Mouse (Mus musculus): Measurements from ENCODE around the gene Chl1. TPM values are rescaled to one million over a fixed set of nuclear protein-coding genes. Genes with fewer than 3 reads are reported as not detected.

The Chl1 gene
- polyA plus RNA-seq, 1 experiment = 104 TPM

DNA sequence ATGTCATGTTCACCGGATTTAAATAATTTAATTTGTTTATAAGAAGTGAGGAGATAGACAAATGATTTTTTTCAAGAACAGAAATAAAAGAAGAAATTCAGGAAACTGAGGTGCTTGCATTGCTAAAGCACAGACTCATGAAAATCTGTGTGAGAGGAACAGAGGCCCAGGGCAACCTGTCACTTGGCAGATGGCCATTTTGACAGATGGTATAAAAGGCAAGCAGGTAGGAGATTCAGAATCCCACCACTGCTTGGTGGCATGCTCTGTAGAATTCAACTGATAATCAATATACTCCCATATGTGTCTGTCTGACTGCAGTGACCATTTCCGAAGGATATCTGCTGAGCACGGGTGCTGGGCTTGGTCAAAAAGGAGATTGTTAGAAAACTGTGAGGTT is 162.7 kb downstream of the Chl1 start:
- peak; percentile 62 for DNase-seq (ENCODE audit: low read depth)
- TF ChIP-seq CTCF (IDR thresholded peaks at IDR 0.05; ENCODE audit: borderline replicate concordance, extremely low read depth, insufficient read depth, insufficient read length) (no peak), POLR2A (IDR thresholded peaks at IDR 0.05; ENCODE audit: borderline replicate concordance, extremely low read depth, insufficient read depth, insufficient read length, poor library complexity, severe bottlenecking) (no peak)

DNA sequence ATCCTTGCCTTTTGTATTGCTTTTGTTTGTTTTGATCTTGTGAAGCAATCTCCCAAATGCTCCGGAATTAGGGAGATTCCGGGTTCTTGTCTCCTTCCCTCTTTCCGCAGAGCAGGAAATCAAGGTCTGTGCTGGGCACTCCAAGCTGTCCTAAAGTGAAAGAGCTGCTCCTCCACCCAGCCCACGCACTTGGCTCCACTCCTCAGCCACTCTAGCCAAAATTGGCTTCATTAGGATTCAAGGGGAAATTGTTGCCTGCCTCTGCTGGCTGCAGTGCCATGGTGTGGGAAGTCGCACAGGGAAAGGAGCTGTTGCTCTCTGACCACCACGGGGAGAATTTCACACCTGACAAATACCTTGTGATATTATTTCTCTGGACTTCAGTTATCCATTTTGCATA is 163.9 kb downstream of the Chl1 start:
- TF ChIP-seq POLR2A (IDR thresholded peaks at IDR 0.05; ENCODE audit: borderline replicate concordance, extremely low read depth, insufficient read depth, insufficient read length, poor library complexity, severe bottlenecking) (no peak), CTCF (IDR thresholded peaks at IDR 0.05; ENCODE audit: borderline replicate concordance, extremely low read depth, insufficient read depth, insufficient read length) (no peak)
- DNase-seq (ENCODE audit: low read depth) = peak; percentile 62

DNA sequence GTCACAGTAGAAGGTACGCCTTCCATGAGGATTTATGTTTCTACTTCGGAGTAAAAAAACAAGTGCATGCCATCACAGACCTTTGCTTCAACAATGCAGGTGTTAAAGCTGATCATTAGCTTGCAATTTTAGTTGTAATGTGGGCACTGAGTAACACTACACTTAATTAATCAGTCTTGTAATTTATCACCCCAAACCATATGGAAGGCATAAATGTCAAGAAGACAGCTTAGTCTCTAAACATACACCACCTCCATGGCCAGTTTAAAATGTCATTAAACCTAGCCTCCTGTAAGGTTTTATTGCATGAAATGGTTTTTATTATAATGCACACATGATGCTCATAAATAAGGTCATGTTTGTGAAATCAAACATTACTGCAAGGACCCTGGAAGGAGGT is 164.8 kb downstream of the Chl1 start:
- no peak for DNase-seq (ENCODE audit: low read depth)
- TF ChIP-seq POLR2A (IDR thresholded peaks at IDR 0.05; ENCODE audit: borderline replicate concordance, extremely low read depth, insufficient read depth, insufficient read length, poor library complexity, severe bottlenecking) = no peak
- TF ChIP-seq CTCF (IDR thresholded peaks at IDR 0.05; ENCODE audit: borderline replicate concordance, extremely low read depth, insufficient read depth, insufficient read length) = no peak

DNA sequence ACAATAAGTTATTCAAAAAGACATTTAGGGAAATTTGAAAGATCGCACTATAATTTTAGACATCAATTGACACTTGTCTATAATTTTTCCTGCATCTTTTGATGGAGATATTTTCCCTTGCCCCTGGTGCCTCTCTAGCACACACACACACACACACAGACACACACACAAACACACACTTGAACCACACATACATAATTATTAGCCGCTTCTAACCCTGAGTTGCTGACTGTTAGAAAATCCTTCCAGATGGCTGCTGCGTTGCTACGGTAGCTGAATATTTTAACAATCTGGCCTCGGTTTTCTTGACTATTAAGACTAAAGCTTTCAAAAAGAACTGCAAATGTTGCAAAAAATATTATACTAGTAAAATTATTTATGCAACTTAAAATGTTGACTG is 166.3 kb downstream of the Chl1 start:
- DNase-seq (ENCODE audit: low read depth) = peak; percentile 88
- TF ChIP-seq POLR2A (IDR thresholded peaks at IDR 0.05; ENCODE audit: borderline replicate concordance, extremely low read depth, insufficient read depth, insufficient read length, poor library complexity, severe bottlenecking) = no peak
- no peak for TF ChIP-seq CTCF (IDR thresholded peaks at IDR 0.05; ENCODE audit: borderline replicate concordance, extremely low read depth, insufficient read depth, insufficient read length)

DNA sequence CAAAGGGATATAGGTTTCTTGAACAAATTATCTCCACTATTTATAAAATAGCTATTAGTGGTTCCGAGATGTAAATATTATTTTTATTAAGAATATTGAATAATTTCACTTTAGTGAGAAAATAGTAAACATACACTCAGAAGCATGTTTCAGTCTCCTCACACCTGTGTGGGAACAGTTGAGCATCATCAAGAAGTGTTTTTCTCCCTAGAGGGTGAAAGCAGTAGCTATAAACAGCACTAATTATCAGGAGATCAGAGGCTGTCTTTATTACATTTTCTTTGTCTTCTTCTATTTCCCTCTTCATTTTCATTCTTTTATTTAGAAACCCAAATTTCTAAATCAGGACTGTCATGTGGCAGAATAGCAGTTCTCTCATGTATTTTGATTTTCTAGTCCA is 166.7 kb downstream of the Chl1 start:
- DNase-seq (ENCODE audit: low read depth) = no peak
- TF ChIP-seq CTCF (IDR thresholded peaks at IDR 0.05; ENCODE audit: borderline replicate concordance, extremely low read depth, insufficient read depth, insufficient read length) = no peak
- no peak for TF ChIP-seq POLR2A (IDR thresholded peaks at IDR 0.05; ENCODE audit: borderline replicate concordance, extremely low read depth, insufficient read depth, insufficient read length, poor library complexity, severe bottlenecking)

DNA sequence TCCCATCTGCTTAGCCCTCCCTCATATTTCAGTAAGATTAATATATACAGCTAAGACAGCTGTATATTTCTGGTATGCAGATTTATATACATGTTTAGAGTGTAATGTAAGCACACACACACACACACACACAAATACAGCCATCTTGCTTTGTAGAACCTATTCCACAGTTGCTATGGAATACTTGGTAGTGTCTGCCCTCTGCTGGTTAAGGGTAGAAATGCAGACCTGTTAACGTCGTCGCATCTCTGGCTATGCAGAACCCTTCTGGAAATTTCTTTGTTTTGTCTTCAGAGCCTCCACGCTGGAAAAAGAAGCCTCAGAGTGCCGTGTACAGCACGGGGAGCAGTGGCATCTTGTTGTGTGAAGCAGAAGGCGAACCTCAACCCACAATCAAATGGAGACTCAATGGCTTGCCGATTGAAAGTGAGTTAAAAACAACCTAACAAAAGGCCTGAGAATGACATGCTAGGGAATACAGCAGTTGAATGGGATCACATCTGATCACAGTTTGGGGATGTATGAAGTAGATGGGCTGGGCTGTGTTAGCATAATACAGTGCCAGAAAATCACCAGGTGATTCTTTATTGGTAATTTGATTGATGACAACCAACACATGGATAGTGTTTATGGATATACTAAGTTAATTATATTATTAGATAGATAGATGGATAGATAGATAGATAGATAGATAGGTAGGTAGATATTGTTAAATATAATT is 172.6 kb downstream of the Chl1 start:
- peak; percentile 93 for DNase-seq (ENCODE audit: low read depth)

DNA sequence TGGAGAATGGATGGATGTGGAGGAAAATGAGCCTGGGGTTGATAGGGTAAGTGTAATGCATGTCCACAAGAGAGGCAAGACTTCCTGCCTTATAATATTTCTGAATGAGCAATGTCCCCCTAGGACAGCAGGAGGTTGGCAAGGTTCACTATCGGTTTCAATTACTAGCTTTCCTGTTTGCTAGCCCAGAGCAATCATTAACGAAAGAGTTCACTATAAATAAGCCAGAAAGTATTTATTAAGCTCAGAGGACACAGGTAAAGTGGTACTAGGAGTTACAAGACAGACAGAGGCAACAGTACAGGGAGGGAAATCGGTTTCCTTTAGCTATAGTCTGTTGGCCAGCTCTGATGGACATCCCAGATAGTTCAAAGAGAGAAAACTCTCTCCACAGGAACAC is 182.1 kb downstream of the Chl1 start:
- TF ChIP-seq CTCF (IDR thresholded peaks at IDR 0.05; ENCODE audit: borderline replicate concordance, extremely low read depth, insufficient read depth, insufficient read length) (no peak), POLR2A (IDR thresholded peaks at IDR 0.05; ENCODE audit: borderline replicate concordance, extremely low read depth, insufficient read depth, insufficient read length, poor library complexity, severe bottlenecking) (no peak)
- no peak for DNase-seq (ENCODE audit: low read depth)

More for the DNA sequence above, 172.6 kb downstream of the Chl1 start:
- TF ChIP-seq CTCF (IDR thresholded peaks at IDR 0.05; ENCODE audit: borderline replicate concordance, extremely low read depth, insufficient read depth, insufficient read length) (peak; percentile 74; the same call in 1 of the 2 replicates), POLR2A (IDR thresholded peaks at IDR 0.05; ENCODE audit: borderline replicate concordance, extremely low read depth, insufficient read depth, insufficient read length, poor library complexity, severe bottlenecking) (no peak)

DNA sequence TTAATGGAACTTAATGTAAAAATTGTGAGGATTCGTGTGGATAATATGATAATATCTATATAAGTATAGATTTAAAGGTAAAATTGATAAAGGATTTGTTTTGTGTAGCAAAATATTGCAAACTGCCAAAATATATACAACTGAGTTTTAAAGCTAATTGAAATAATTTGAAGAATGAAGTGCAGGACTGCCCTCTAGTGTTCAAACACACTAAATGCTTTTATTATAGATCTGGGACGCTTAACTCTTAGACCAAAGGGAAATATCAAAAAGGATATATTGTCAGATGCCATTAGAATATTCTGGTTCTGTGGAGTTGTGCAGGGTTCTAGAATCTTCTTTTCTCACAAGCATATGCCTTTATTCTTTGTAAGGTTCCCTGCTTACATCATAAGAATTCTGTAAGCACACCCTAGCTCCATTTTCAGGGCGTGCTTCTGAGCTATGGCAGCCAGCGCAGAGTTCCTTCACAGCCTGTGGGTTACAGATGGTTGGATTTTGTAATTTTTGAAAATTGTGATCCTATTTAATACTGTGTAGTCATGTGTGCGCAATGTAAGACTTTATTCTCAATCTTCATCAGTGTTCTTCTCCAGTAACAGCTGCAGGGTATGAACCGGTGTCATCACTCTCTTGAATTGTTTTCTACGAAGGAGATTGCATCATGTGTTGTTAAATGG is 187.1 kb downstream of the Chl1 start:
- peak; percentile 82 for DNase-seq (ENCODE audit: low read depth)
- TF ChIP-seq CTCF (IDR thresholded peaks at IDR 0.05; ENCODE audit: borderline replicate concordance, extremely low read depth, insufficient read depth, insufficient read length) (peak; percentile 21; the same call in 1 of the 2 replicates), POLR2A (IDR thresholded peaks at IDR 0.05; ENCODE audit: borderline replicate concordance, extremely low read depth, insufficient read depth, insufficient read length, poor library complexity, severe bottlenecking) (no peak)

DNA sequence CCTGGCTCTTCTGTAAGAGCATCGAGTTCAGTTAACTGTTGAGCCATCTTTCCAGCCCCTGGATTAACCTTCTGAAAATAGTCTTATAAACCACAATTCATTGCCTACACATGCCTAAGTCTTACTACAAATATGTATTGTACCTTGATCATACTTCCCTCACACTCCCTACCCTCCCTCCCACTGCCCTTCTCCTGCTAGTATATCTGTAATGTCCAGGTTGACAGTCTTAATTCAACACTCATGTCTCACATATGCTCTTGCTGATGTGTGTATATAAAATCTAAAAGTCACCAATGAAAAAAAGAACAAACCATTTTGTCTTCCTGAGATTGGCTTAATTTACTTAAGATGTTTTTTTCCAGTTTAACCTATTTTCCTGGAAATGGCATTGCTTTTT is 189.1 kb downstream of the Chl1 start:
- no peak for DNase-seq (ENCODE audit: low read depth)
- no peak for TF ChIP-seq POLR2A (IDR thresholded peaks at IDR 0.05; ENCODE audit: borderline replicate concordance, extremely low read depth, insufficient read depth, insufficient read length, poor library complexity, severe bottlenecking)
- no peak for TF ChIP-seq CTCF (IDR thresholded peaks at IDR 0.05; ENCODE audit: borderline replicate concordance, extremely low read depth, insufficient read depth, insufficient read length)

DNA sequence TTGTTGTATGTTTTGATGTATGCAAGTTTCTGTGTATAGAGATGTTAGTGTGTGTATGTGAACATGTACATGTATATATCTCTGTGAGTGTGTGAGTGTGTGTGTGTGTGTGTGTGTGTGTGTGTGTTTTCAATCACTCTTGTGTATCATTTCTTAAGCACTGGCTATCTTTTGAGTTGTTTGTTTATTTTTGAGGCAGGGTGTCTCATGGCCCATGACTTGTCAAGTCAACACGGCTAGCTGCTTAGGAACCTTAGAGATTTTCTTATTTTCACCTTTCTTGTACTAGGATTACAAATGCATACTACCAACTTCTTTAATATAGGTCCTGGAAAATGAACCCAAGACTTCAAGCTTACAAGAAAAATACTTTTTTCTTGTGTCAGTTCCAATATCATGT is 189.5 kb downstream of the Chl1 start:
- DNase-seq (ENCODE audit: low read depth) = no peak
- TF ChIP-seq CTCF (IDR thresholded peaks at IDR 0.05; ENCODE audit: borderline replicate concordance, extremely low read depth, insufficient read depth, insufficient read length) (no peak), POLR2A (IDR thresholded peaks at IDR 0.05; ENCODE audit: borderline replicate concordance, extremely low read depth, insufficient read depth, insufficient read length, poor library complexity, severe bottlenecking) (no peak)

DNA sequence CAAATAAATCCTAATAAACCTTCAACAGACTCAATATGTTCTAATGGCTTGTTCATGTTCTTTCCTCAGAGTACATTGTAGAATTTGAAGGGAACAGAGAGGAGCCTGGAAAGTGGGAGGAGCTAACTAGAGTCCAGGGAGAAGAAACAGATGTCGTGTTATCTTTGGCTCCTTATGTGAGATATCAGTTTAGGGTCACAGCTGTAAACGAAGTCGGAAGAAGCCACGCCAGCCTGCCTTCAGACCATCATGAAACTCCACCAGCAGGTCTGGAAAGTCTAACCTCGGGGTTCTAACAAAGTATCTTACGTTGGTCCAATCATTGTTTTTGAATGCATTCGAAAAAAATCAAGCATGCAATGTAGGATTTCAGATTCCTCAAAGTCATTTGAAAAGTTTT is 189.9 kb downstream of the Chl1 start:
- DNase-seq (ENCODE audit: low read depth) = no peak
- TF ChIP-seq CTCF (IDR thresholded peaks at IDR 0.05; ENCODE audit: borderline replicate concordance, extremely low read depth, insufficient read depth, insufficient read length) = no peak
- TF ChIP-seq POLR2A (IDR thresholded peaks at IDR 0.05; ENCODE audit: borderline replicate concordance, extremely low read depth, insufficient read depth, insufficient read length, poor library complexity, severe bottlenecking) = no peak

DNA sequence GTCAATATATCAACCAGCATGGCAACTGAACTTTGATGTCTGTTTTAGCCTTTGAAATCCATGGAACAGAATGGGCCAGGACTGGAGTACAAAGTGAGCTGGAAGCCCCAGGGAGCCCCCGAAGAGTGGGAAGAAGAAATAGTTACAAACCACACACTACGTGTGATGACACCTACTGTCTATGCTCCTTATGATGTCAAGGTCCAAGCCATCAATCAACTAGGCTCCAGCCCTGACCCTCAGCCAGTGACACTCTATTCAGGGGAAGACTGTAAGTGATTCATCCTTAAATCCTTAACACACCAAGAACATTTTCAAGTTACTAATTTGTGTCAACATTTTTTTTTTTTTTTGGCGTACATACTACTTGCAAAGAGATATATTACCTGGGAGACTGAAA is 196.0 kb downstream of the Chl1 start:
- no peak for DNase-seq (ENCODE audit: low read depth)

More for the DNA sequence above, 196.0 kb downstream of the Chl1 start:
- TF ChIP-seq CTCF (IDR thresholded peaks at IDR 0.05; ENCODE audit: borderline replicate concordance, extremely low read depth, insufficient read depth, insufficient read length) = no peak
- TF ChIP-seq POLR2A (IDR thresholded peaks at IDR 0.05; ENCODE audit: borderline replicate concordance, extremely low read depth, insufficient read depth, insufficient read length, poor library complexity, severe bottlenecking) = no peak

All from brain, embryonic 14.5 days (tissue).